Mouse (Mus musculus) heart, adult 2 months (tissue): ENCODE results near the gene Cadps2. TPM values are rescaled to one million over a fixed set of nuclear protein-coding genes. Genes with fewer than 3 reads are reported as not detected.

Experiments used
- DNase-seq, 2 experiments: peaks; one replicate each; pipeline ENCODE4 v3.0.0; 2021
- H3K27ac ChIP-seq: fragments of 200-600 bp; 2 replicates; pipeline ENCODE4 v1.8.1; 2022
- H3K27me3 ChIP-seq: fragments of 200-500 bp; 2 replicates; pipeline ENCODE4 v1.6.1; 2012; ENCODE audit warnings: mild to moderate bottlenecking, low read length, inconsistent platforms, mixed read lengths; ENCODE audit not compliant: control insufficient read depth, insufficient read depth
- H3K36me3 ChIP-seq: fragments of 200-500 bp; 2 replicates; pipeline ENCODE4 v1.6.1; 2012; ENCODE audit warnings: low read length, inconsistent platforms; ENCODE audit not compliant: control insufficient read depth, insufficient read depth
- H3K4me1 ChIP-seq: fragments of 200-500 bp; 2 replicates; pipeline ENCODE4 v1.6.1; 2011; ENCODE audit warnings: low read length; ENCODE audit not compliant: control insufficient read depth, insufficient read depth
- H3K4me3 ChIP-seq: fragments of 200-600 bp; 2 replicates; pipeline ENCODE4 v1.8.1; 2022
- H3K79me2 ChIP-seq: fragments of 200-500 bp; replicated peaks from 2 replicates; pipeline ENCODE4 v1.6.1; 2012; ENCODE audit warnings: mild to moderate bottlenecking, inconsistent platforms, low read length, moderate library complexity, mixed read lengths; ENCODE audit not compliant: control insufficient read depth, insufficient read depth
- H3K9ac ChIP-seq: fragments of 200-500 bp; 2 replicates; pipeline ENCODE4 v1.6.1; 2012; ENCODE audit warnings: low read depth, mild to moderate bottlenecking, control low read depth, inconsistent platforms, low read length, mixed read lengths
- CTCF ChIP-seq: fragments of 200-600 bp; IDR thresholded peaks from 2 replicates; pipeline ENCODE4 v1.8.1; 2022; ENCODE audit warnings: antibody characterized with exemption, mild to moderate bottlenecking, moderate library complexity
- EP300 ChIP-seq: fragments of 200-500 bp; IDR thresholded peaks from 2 replicates; pipeline ENCODE4 v1.6.1; 2011; ENCODE audit warnings: low read depth, low read length, control low read depth; ENCODE audit not compliant: insufficient read depth
- POLR2A ChIP-seq: fragments of 200-500 bp; IDR thresholded peaks from 2 replicates; pipeline ENCODE4 v1.6.1; 2011; ENCODE audit warnings: mild to moderate bottlenecking, low read depth, low read length, control low read depth; ENCODE audit not compliant: insufficient read depth
- WGBS: fragments of 180-500 bp; shearing (Covaris S2); methylation state at CpG from one replicate; pipeline ENCODE4 v1.1.7; 2018; 5-methylcytosine and 5-hydroxymethylcytosine counted together
- intact Hi-C: fragments of 180-260 bp; cut with DNase I; formaldehyde crosslinking; loops from one replicate; pipeline ENCODE4 v1.15.1; 2025
- polyA plus RNA-seq: library from polyadenylated mRNA; depleted of rRNA; stranded (reverse); fragments of >200 nt; gene quantifications from 2 replicates; pipeline ENCODE4 v1.2.3, GENCODE M21; 2012
- total RNA-seq, 2 experiments: library from RNA; stranded (reverse); gene quantifications; 2 replicates each; pipeline ENCODE4 v1.2.3; 2021

The Cadps2 gene
- total and polyA plus RNA-seq, 3 experiments = 0.72 to 1.4 (median 1.1) TPM

DNA sequence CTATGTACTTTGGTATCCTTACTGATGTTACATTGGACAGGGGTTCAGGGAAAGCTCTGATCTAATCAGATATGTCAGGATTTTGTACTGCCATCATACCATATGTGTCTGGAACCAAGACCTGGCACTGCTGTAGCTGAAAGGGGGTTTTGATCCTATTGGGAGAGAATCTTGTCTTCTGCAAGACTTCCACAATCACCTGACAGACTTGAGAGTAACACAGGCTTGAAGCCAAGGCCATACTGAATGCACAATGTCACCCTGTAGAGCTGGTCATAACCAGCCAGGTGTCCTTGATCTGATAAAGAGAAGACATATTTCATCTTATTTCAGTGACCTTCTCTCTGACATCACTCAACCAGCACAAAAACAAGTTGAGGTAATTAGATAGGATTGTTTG lies 30.8 kb upstream of the Cadps2 start:
- DNase-seq = no peak
- Histone ChIP-seq H3K4me1 (no peaks in the 10 kb centered on the region), H3K9ac (no peak overlapping the region), H3K4me3 (no peak overlapping the region), H3K27ac (no peak overlapping the region), H3K27me3 (no peaks in the 10 kb centered on the region), H3K79me2 (no peaks in the 10 kb centered on the region), H3K36me3 (no peaks in the 10 kb centered on the region)
- TF ChIP-seq CTCF = no peak
- no peak for TF ChIP-seq POLR2A
- TF ChIP-seq EP300 = no peak
- intact Hi-C loops = no loop called here

DNA sequence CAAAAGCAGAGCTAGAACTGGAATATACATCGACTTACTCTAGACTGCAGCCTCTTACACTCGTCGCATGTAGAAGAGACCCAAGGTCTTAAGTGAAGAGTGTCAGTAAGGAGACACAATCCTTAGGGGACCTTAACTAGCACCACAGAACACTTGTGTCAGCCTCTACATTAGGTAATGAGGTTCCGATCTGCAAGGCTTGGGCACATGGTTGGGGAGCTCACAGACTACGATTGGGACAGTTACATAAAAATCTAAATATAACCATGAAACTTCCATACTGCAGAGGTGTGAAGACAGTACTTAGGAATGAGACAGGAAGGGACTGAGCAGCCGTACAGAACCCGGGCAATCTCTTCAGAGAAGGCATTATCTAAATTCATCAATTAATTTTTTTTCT lies 27.1 kb upstream of the Cadps2 start:
- TF ChIP-seq CTCF (no peak), EP300 (no peak)
- Histone ChIP-seq H3K4me1 (no peaks in the 10 kb centered on the region), H3K36me3 (no peaks in the 10 kb centered on the region), H3K4me3 (no peak overlapping the region), H3K27me3 (no peaks in the 10 kb centered on the region), H3K27ac (no peak overlapping the region), H3K9ac (no peak overlapping the region), H3K79me2 (no peaks in the 10 kb centered on the region)
- DNase-seq = no peak
- intact Hi-C loops = no loop called here
- WGBS = 76% methylated on average over 7 of the region's 7 CpGs

DNA sequence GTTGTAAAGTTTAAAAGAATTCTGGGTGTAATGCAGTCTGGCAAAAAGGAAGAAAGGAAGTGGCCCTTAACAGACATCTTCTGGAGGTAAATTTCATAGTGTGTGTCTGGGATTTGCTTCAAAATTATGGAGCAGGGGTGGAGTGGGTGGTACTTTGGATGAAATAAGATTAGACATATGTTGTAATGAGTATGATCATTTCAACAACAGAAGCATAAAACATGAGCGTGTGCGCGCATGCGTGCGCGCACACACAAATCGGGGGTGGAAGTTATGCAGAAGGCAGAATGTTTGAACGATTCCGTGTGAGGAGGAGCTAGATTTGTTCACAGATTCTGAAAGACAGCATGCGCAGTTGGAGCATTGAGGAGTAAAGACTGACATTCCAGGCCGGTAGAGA lies 14.2 kb upstream of the Cadps2 start:
- intact Hi-C loops = no loop called here

DNA sequence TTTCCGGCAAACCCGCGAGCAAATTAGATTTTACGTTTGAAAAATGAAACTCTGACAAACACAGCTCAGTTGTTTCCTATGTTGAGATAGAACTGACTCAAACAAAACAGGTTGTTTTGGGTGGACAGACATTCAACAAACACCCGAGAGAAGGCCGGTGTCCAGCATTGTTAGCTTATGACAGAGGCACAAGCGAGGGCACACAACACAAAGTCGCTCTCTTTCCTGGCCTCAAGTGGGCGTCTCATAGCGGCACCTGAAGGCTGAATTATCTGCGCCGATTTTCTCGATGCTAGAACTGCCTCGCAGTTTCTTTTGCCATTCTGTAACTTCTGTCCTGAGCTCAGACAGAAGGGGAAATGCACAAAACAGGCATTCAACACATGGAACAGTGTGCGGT lies 780 bp upstream of the Cadps2 start:
- peak in 1 of 2 experiments; percentile 5 for DNase-seq
- TF ChIP-seq CTCF (no peak), EP300 (no peak), POLR2A (no peak)
- no peak overlapping the region for H3K9ac ChIP-seq

More for the DNA sequence above, 14.2 kb upstream of the Cadps2 start:
- Histone ChIP-seq H3K27ac (no peak overlapping the region), H3K27me3 (no peaks in the 10 kb centered on the region), H3K4me3 (no peak overlapping the region), H3K79me2 (no peaks in the 10 kb centered on the region), H3K4me1 (no peaks in the 10 kb centered on the region), H3K9ac (no peak overlapping the region), H3K36me3 (no peaks in the 10 kb centered on the region)
- TF ChIP-seq POLR2A (no peak), EP300 (no peak), CTCF (no peak)
- no peak for DNase-seq
- 91% methylated on average over 11 of the region's 11 CpGs for WGBS

DNA sequence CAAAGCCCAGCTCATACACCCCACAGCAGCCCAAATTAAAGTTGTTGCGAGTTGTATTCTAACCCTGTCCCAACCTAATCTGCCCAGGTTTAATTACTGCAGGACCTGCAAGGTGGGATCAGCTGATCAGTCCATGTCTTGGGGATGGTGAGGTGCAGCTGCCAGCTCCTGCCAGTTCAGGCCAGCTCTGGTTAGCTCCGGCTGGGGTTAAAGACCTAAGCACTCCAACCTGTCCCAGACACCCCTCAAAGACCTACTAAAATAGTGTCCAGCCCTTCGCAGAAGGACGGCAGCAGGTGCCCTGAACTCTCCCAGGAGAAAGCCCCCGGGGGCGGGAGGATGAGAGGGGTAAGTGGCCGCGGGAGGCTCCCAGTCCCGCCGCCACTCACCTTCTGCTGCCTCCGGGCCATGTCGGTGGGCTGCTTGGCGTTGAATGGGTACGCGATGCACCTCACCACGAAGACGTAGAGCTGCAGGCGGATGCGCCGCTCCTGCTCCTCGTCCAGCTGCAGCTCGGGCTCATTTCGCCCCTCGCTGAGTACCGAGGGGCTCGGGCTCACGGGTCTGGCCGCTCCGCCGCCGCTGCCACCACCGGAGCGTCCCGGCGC lies 716 bp downstream of the Cadps2 start:
- 4% methylated on average over 35 of the region's 35 CpGs for WGBS
- H3K9ac ChIP-seq = peak overlapping the region; percentile 80
- H3K4me3 ChIP-seq = peak overlapping the region; percentile 72
- intact Hi-C loops = no loop called here
- H3K27me3 ChIP-seq = no peaks in the 10 kb centered on the region
- TF ChIP-seq EP300 = no peak
- TF ChIP-seq CTCF = no peak
- no peak for TF ChIP-seq POLR2A
- peak overlapping the region; percentile 59 for H3K27ac ChIP-seq
- no peaks in the 10 kb centered on the region for H3K4me1 ChIP-seq
- H3K36me3 ChIP-seq = no peaks in the 10 kb centered on the region
- no peaks in the 10 kb centered on the region for H3K79me2 ChIP-seq
- DNase-seq = no peak

More for the DNA sequence above, 780 bp upstream of the Cadps2 start:
- intact Hi-C loops = no loop called here
- 1% methylated on average over 15 of the region's 15 CpGs for WGBS
- Histone ChIP-seq H3K27ac (no peak overlapping the region), H3K79me2 (no peaks in the 10 kb centered on the region), H3K4me3 (peak overlapping the region; percentile 72), H3K36me3 (no peaks in the 10 kb centered on the region), H3K4me1 (no peaks in the 10 kb centered on the region), H3K27me3 (no peaks in the 10 kb centered on the region)

DNA sequence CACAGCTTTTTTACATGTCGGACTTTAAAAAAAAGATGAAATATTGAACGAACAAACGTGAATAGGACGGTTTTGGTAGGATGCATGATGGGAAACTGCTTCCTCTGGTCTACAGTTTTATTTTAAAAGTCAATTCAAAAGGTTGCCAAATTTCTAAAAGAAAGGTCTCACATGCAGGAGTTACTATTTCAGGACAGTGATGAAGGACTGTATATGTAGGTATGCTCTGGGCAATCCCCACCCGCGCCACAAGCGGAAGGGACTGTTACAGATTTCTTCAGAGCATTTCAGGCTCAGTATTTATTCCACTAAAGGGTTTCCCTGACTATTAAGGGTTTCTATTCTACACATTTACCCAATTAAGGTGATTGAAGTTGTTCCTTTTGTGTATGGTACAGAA lies 1.6 kb downstream of the Cadps2 start:
- Histone ChIP-seq H3K79me2 (no peaks in the 10 kb centered on the region), H3K27ac (no peak overlapping the region), H3K27me3 (no peaks in the 10 kb centered on the region), H3K36me3 (no peaks in the 10 kb centered on the region), H3K4me3 (no peak overlapping the region), H3K9ac (no peak overlapping the region), H3K4me1 (no peaks in the 10 kb centered on the region)
- TF ChIP-seq POLR2A = no peak
- TF ChIP-seq CTCF = no peak
- TF ChIP-seq EP300 = no peak
- no peak for DNase-seq
- intact Hi-C loops = no loop called here
- 97% methylated on average over 7 of the region's 7 CpGs for WGBS
